Mouse (Mus musculus): ENCODE data around the gene Hoxd12. TPM values are rescaled to one million over a fixed set of nuclear protein-coding genes. Genes with fewer than 3 reads are reported as not detected.

The Hoxd12 gene
- polyA plus RNA-seq, 1 experiment from 2014 or later: 1.1 TPM

DNA sequence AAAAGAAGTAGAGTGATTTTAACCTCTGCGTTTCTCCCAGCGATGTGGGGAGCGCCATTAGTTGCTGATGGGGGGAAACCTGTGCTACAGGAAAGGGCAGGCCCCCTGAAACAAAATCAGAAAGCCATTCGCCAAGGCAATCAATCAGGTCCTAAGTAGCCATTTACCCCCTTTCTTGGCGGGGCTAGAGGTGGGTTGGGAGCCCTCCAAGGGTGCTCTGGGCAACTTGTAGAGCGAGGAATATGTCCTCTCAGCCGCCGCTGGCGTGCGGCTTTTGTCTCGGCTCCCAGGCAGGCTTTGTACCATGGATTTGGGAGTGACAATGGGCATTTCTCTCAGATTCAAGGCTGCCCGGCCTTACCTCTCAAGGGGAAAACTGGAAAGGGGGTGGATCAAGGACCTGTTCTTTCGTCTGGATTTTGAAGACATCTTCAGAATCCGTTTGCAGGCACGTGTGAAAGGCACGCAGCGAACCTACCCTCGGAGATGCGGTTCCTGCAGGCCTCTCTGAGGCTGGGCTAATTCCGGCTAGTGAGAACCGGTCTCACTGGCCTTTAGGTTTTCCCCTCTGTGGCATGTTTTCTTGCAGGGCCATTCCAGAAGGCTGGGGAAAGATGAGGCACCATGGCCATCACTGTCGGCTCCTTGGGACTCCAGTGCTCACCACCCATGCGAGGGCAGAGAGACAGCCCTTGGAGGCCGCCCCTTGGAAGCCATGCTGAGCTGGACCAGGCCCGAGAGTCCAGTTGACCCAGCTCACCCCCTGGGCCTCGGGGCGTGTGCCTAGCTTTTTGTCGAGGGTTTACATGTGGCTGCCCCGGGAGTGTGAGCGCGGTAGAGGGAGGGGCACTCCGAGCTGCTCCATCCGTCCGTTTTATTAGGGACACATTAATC lies 21.9 kb downstream of the Hoxd12 start:
- H3K36me3 ChIP-seq: no peaks in the 10 kb centered on the region
- H3K27ac ChIP-seq: no peak overlapping the region
- H3K27me3 ChIP-seq (ENCODE audit: insufficient read depth, poor library complexity, severe bottlenecking): peaks cover 100% of the 10 kb centered on the region
- H3K4me1 ChIP-seq: peaks cover 14% of the 10 kb centered on the region
- H3K4me3 ChIP-seq: no peak overlapping the region
- DNase-seq (ENCODE audit: low spot score): peak; percentile 74
- WGBS: 1% methylated on average over 34 of the region's 34 CpGs
- no peaks in the 10 kb centered on the region for H3K9me3 ChIP-seq

- Histone ChIP-seq H3K4me1 (peaks cover 13% of the 10 kb centered on the region), H3K4me3 (peak within 1 kb of the TSS; percentile 60), H3K36me3 (no peaks in the 10 kb centered on the region), H3K9me3 (no peaks in the 10 kb centered on the region), H3K27ac (peak within 1 kb of the TSS; percentile 17; the same call in 1 of the 2 replicates), H3K27me3 (ENCODE audit: insufficient read depth, poor library complexity, severe bottlenecking) (peaks cover 100% of the 10 kb centered on the region)
- peak; percentile 77 for DNase-seq (ENCODE audit: low spot score)
- under 1% methylated on average over 43 of the region's 43 CpGs for WGBS
These were observed 22.8 kb downstream of the Hoxd12 start, which contains the start of gene Hoxd9 for GRCm38 (mm10) chr2:74697567-74698121. Gene Hoxd9 (plus strand): TSS chr2:74697727.

- Histone ChIP-seq H3K4me3 (peak overlapping the region; percentile 60), H3K27me3 (ENCODE audit: insufficient read depth, poor library complexity, severe bottlenecking) (peaks cover 100% of the 10 kb centered on the region), H3K9me3 (no peaks in the 10 kb centered on the region), H3K36me3 (no peaks in the 10 kb centered on the region), H3K4me1 (peaks cover 13% of the 10 kb centered on the region), H3K27ac (peak overlapping the region; percentile 17; the same call in 1 of the 2 replicates)
- WGBS: under 1% methylated on average over 84 of the region's 86 CpGs
- DNase-seq (ENCODE audit: low spot score): no peak
These were observed 23.6 kb downstream of the Hoxd12 start for GRCm38 (mm10) chr2:74698201-74699052.

DNA sequence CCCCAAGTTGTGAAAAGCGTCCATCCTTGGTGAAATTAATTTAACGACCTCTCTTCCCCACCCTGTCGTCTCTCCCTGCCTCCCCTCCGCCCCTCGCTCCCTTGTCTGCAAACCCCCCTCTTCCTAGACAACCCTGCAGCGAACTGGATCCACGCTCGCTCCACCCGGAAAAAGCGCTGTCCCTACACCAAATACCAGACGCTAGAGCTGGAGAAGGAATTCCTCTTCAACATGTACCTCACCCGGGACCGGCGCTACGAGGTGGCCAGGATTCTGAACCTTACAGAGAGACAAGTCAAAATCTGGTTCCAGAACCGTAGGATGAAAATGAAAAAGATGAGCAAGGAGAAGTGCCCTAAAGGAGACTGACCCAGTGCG lies 24.2 kb downstream of the Hoxd12 start:
- Histone ChIP-seq H3K4me3 (0 out of 2 replicates have a peak overlapping the region, but pooled peaks have one; percentile 60), H3K36me3 (no peaks in the 10 kb centered on the region), H3K9me3 (no peaks in the 10 kb centered on the region), H3K27ac (no peak overlapping the region), H3K4me1 (peaks cover 13% of the 10 kb centered on the region), H3K27me3 (ENCODE audit: insufficient read depth, poor library complexity, severe bottlenecking) (peaks cover 100% of the 10 kb centered on the region)
- no peak for DNase-seq (ENCODE audit: low spot score)
- WGBS: 2% methylated on average over 17 of the region's 17 CpGs

DNA sequence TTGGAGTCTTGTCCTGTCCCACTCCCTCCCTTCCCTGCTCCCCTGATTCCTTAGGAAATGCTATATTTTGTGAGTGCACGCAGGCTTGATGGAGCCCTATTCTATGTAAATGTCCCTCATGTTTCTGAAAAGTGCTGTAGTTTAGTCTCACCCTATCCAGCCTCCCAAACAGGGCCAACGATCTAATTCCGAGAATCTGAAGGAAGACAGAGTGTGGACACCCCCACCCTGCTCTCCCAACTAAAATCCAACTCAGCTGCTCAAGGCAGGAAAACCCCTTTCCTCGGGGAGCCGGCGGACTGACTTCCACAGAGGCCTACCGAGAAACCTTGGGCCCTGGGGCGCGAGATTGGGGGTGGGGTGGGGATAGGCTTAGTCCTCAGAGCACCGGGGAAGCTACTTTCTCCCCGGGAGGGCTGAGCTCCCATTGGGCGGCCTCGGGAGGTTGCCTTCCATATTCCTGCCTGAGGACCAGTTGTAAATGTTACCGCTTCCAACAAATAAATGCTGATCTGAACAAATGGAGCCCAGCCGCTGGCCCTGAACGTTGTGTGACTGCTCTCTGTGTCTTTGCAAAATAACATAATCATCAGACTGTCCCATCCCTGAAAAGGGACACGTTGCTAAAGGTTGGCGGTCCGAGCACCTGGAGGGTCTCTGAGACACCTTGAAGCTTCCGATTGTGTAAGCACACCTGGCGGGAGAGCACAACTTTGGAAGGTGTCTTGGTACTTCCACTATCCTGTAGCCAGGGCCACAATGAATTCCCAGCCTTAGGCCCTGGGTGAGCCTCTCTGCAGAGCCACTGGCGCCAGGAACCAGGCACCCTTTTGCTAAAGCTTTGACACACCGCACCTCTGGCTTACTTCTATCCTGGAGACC lies 25.1 kb downstream of the Hoxd12 start:
- Histone ChIP-seq H3K4me3 (no peak overlapping the region), H3K27me3 (ENCODE audit: insufficient read depth, poor library complexity, severe bottlenecking) (peaks cover 100% of the 10 kb centered on the region)
- WGBS: 2% methylated on average over 23 of the region's 23 CpGs

DNA sequence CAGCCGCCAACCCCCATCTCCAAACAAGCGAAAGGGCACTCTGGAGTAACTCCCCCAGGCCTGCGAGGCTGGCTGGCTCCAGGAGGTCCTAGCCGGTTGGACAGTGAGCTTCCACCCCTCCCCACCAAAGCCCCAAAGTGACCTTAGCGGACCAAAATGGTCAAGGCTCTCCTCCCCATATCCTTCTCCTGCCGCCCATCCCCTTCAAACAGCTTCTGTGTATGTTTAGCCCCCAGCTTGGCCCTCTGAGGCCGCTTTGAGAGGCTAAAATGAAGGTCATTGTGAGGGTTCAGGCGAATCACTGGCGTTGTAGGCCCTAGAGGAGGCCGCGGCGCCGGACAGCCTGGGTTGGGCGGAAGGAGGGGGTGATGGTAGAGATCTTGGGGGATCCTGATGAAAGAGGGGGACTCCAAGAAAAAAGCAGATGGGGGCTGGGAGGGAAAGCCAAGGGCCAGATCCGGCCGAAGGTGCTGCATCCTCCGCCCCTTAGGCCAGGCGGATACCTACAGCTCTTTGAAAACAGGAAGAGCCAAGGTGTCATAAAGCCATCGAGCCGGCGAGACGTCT lies 25.8 kb downstream of the Hoxd12 start:
- H3K36me3 ChIP-seq: no peaks in the 10 kb centered on the region
- peaks cover 100% of the 10 kb centered on the region for H3K27me3 ChIP-seq (ENCODE audit: insufficient read depth, poor library complexity, severe bottlenecking)
- H3K4me1 ChIP-seq: peaks cover 22% of the 10 kb centered on the region
- DNase-seq (ENCODE audit: low spot score): no peak
- no peak overlapping the region for H3K27ac ChIP-seq
- H3K4me3 ChIP-seq: no peak overlapping the region
- no peaks in the 10 kb centered on the region for H3K9me3 ChIP-seq
- 2% methylated on average over 22 of the region's 22 CpGs for WGBS

More for the DNA sequence above, 25.1 kb downstream of the Hoxd12 start:
- Histone ChIP-seq H3K9me3 (no peaks in the 10 kb centered on the region), H3K36me3 (no peaks in the 10 kb centered on the region), H3K4me1 (peaks cover 18% of the 10 kb centered on the region), H3K27ac (no peak overlapping the region)
- DNase-seq (ENCODE audit: low spot score): no peak

- no peak for DNase-seq (ENCODE audit: low spot score)
- H3K27ac ChIP-seq: no peak overlapping the region
- H3K4me1 ChIP-seq: peaks cover 25% of the 10 kb centered on the region
- no peak overlapping the region for H3K4me3 ChIP-seq
- WGBS: 14% methylated on average over 17 of the region's 17 CpGs
- H3K27me3 ChIP-seq (ENCODE audit: insufficient read depth, poor library complexity, severe bottlenecking): peaks cover 99% of the 10 kb centered on the region
- H3K36me3 ChIP-seq: no peaks in the 10 kb centered on the region
- H3K9me3 ChIP-seq: no peaks in the 10 kb centered on the region
These were observed 27.4 kb downstream of the Hoxd12 start for GRCm38 (mm10) chr2:74701949-74702819.

GRCm38 (mm10) chr2:74702820-74703219 lies 28.0 kb downstream of the Hoxd12 start:
- Histone ChIP-seq H3K36me3 (no peaks in the 10 kb centered on the region), H3K4me3 (no peak overlapping the region), H3K27me3 (ENCODE audit: insufficient read depth, poor library complexity, severe bottlenecking) (peaks cover 99% of the 10 kb centered on the region), H3K27ac (no peak overlapping the region), H3K4me1 (peaks cover 19% of the 10 kb centered on the region), H3K9me3 (no peaks in the 10 kb centered on the region)
- 16% methylated on average over 6 of the region's 6 CpGs for WGBS
- no peak for DNase-seq (ENCODE audit: low spot score)

DNA sequence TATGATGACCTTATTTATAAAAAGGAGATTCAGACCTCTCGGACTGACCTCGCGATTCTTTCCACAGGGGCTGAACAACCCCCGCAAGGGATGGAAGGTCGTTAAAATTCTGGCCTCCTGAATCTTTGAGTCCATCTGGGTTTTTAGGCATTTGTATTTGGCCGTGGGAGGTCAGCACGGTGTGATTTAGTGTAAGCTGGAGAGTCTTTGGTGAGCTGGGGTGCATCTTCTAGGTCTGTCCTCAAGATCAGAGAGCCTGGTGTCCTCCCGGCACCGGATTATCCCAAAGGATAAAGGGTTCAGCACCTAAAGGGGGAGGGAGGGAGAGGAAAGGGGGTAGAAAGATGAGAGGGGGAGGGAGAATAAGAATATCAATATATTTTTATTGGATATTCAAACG lies 28.5 kb downstream of the Hoxd12 start:
- Histone ChIP-seq H3K27me3 (ENCODE audit: insufficient read depth, poor library complexity, severe bottlenecking) (peaks cover 99% of the 10 kb centered on the region), H3K4me3 (no peak overlapping the region)

DNA sequence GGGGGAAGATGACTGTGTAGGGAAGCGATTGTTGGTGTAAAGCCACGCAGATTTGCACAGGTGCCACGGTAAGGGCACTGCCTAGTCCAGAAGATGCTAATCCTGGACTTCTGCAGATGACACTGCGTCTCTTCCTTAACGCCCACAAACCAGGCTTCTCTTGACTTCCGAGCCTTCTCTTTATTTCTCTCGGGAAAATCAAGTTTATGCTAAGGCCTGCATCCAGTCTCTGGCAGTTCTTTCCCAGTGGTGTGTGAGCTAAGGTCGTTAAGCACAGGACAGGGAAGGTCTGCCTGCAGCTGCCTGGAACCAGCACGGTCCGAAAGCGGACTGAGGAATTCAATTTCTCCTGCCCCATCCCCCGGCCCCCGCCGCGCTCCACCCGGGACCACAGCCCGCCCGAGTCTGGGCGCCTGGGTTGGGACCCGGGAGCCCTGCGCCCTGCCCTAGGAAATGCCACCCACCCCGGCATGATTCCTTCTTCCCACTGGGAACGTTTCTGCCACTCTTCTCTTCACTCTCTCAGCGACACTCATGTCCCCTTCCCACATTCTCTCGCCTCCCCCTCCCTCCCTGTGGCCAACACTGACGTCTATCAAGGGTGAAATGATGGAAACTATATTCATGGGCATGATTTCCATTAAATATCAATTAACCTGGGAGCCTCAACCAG lies 29.0 kb downstream of the Hoxd12 start:
- no peak overlapping the region for H3K27ac ChIP-seq

More for the DNA sequence above, 28.5 kb downstream of the Hoxd12 start:
- H3K27ac ChIP-seq: no peak overlapping the region
- peaks cover 14% of the 10 kb centered on the region for H3K4me1 ChIP-seq
- no peak for DNase-seq (ENCODE audit: low spot score)
- 4% methylated on average over 10 of the region's 10 CpGs for WGBS
- H3K9me3 ChIP-seq: no peaks in the 10 kb centered on the region
- no peaks in the 10 kb centered on the region for H3K36me3 ChIP-seq

More for the DNA sequence above, 29.0 kb downstream of the Hoxd12 start:
- peaks cover 12% of the 10 kb centered on the region for H3K4me1 ChIP-seq
- H3K36me3 ChIP-seq: no peaks in the 10 kb centered on the region
- no peaks in the 10 kb centered on the region for H3K9me3 ChIP-seq
- WGBS: 3% methylated on average over 26 of the region's 26 CpGs
- peaks cover 99% of the 10 kb centered on the region for H3K27me3 ChIP-seq (ENCODE audit: insufficient read depth, poor library complexity, severe bottlenecking)
- no peak for DNase-seq (ENCODE audit: low spot score)
- H3K4me3 ChIP-seq: no peak overlapping the region
